Mouse (Mus musculus) cortical plate, adult 2 months (tissue): ENCODE results near the gene Prkcz.

Experiments
- CTCF ChIP-seq: fragments of 200-500 bp; IDR thresholded peaks from 2 replicates; pipeline ENCODE4 v1.5.1; 2011; ENCODE audit warnings: mild to moderate bottlenecking, control low read depth, low read length; ENCODE audit not compliant: insufficient read depth; ENCODE audit errors: extremely low read depth
- POLR2A ChIP-seq: fragments of 200-500 bp; IDR thresholded peaks from 2 replicates; pipeline ENCODE4 v1.6.1; 2011; ENCODE audit warnings: mild to moderate bottlenecking, low read length, control low read depth; ENCODE audit not compliant: insufficient read depth; ENCODE audit errors: extremely low read depth

DNA sequence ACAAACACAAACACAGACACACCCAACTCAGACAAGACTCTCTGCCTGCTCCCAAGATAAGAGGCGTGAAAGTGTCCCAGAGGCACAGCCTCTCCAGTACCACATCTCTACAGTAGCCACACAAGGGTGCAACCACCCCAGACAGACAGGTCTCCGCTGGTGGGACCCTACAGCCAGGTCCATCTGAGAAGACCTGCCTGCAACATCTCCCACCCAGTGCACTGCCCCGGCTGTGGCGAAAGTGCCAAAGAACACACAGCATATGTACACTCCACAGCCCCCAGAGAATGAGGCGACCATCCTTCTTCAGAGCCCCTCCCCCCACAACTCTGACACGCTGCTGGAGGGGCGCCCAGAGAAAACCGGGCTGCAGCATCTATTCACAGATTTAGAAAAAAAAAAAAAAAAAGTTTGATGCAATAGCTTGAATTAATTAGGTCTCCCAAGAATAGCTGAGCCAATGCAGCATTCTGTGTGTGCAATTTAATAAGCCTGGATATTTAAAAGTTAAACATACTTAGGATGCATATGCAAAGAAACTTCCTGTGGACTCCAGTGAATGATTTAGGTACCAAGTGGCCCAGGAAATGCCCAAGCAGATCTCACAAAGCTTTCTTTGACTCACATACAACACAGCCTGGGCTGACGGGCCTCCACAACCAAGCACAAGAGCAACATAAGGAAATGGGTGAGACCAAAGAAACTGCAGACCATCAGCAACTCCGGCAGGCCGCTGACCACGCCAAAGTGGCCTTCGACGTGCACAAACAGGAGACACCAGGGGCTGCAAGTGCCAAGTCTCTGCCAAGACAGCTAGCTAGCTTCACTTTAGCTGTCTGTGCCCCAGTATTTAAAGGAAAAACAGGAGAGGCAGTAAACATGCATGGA, 140.7 kb downstream of the Prkcz start:
- TF ChIP-seq CTCF, result no peak
- TF ChIP-seq POLR2A, result no peak
